Mouse (Mus musculus): ENCODE results near the gene Pirt.
A peak's percentile ranks its signal among the peaks of the same experiment; 100 is the strongest.

Gene Pirt

DNA sequence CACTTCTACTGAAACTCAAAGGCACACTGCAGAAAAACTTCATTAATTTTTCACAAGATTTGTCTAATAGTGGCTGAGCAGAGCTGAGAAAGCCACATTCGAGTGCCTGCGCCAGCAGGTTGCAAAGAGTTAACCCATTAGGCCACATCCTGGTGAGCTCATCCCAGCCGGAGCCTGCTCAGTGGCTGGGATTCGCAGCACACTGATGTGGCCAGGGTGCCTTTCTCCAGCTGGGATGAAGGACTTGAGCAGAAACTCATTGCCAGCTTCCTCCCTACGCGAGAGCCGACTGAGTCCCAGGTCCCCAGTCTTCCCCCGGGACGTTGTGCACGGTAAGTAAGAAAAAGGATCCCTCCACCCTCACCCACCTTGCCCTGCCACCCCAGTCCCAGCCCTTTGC is at the start of gene Pirt:
Pirt (plus strand) TSS at position 171 of the 400 bp plus-strand sequence.
- no peak for DNase-seq (ENCODE audit: low read depth, low spot score)

DNA sequence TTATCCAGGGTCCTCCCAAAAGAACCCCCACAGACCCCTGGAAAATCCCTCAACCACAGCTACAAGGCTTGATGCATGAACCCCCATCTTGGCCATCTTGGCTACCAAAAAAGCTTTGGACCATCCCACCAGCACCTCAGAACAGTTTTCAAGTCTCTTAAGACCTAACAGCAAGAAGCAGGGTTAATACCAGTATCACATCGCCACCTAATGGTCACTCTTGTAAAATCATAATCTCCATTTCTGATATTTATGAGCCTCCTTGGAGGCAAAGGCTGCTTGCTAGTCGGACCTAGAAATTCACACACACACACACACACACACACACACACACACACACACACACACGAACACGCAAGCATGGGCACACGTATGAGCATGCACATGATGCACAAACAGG is 40.1 kb upstream of the Pirt start:
- DNase-seq (ENCODE audit: low read depth, low spot score), result peak; percentile 57

DNA sequence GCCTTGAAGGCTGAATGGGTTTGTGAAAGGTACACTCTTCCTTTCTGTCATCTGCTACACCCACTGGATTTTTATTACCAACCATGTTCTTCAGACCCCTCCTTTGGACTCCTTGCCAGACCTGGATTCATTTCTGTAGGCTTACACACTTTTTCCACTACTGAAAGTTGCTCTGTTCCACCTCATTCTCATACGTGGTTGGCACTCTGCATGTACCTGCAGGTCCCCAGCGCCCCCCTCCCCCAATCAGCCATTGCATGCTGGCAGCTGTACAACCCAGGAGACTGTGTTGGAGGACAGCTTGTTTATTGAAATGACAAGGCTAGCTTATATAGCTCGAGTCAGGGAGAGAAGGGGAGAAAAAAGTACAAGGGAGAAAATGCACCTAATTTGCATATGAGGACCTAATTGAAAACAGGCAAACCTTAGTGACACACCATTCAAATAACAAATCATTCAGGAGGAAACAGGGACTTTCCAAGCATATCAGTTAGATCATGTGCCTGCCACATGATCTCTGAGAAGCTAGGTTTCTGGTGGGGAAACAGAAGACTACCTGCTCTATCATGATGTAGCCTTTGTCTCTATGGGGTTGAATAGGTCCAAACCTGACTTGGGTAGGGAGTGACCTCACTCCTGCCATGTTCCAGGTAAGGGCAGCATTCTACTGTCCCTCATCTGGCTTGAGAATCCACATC is 38.9 kb upstream of the Pirt start:
- DNase-seq (ENCODE audit: low read depth, low spot score), result peak; percentile 17

DNA sequence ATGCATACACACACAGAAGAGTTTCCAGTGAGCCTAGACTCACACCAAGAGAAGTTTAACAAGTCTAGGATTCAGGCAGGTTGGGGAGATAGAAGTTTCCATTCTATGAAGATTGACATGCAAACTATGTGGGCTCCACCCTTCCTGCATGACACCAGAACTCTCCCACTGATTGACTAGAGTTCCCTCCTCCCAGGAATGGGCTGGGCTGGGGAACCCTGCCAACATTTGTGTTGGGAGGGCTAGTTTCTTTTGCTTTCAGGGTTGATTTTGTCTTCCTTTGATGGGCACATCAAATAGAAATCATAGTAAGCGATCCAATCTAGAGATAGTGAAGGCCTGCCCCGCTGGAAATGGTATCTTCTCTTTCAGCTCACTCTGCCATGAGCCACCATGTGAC is 30.5 kb upstream of the Pirt start:
- no peak for DNase-seq (ENCODE audit: low read depth, low spot score)

DNA sequence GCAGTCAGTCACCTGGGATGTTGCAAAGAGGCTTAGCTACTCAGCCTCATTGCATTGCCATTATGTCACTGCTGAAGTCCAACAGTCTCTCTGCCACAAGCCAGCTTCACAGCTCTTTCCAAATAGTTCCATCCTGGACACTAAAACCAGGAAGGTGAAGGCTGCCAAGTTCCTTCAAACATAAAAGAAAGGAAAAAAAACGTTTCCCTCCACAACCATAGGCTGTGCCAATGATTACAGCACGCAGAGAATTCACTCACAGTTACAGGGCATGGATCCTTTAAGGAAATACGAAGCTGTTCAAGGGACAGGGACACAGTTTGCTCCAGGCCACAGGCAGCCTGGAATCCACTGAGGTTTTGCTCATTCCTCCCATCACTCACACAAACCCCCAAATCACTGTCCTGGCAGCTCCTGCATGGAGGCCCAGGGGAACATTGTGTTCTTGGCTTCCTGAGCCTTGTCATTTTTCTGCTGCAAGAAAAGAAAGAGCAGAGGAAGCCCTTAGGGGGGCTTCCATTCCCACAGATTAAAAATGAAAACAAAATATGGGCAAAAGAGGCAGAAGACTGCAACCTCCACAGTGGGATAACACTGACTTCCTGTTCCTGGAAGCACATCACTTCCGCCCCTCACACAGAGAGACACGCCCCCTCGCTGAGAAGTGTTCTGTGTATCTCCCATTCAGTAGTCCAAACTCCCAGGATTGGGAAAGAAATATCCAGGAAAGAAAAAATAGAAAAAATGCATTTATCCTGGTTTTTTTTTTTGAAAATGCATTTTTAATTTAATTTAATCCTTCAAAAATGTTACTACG is 29.3 kb upstream of the Pirt start:
- DNase-seq (ENCODE audit: low read depth, low spot score), result no peak

DNA sequence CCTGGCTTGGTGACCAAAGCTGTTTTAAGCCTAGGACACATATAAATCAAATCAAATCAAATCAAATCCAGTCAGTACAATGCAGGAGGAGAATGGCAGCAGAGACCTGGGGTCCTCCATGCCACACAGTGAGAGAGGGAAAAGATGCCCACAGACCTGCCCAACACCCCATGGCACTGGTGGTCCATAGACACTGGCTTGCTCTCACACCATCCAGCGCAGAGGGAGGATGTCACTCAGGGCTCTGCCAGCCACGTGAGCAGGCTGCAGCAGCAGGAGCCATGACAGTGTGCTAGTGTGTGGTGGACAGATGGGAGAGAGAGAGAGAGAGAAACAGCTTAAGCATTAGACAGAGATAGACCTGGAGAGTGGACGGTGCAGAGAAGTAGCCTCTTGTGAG is 19.2 kb upstream of the Pirt start:
- no peak for DNase-seq (ENCODE audit: low read depth, low spot score)

DNA sequence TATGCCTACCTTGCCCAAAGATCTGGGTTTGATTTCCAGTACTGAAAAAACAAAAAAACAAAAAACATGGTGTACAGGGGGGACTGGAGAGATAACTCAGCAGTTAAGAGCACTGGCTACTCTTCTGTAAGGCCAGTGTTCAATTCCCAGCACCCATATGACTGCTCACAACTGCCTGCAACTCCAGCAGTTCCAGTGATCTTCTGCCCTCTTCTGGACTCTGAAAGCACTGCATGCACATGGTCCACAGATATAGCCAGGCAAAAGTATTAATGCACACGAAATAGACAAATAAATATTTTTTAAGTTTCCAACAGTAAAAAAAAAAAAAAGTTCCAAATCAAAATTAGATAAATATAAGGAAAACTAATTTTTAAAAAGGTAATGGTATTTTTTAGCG is 13.0 kb upstream of the Pirt start:
- DNase-seq (ENCODE audit: low read depth, low spot score), result peak; percentile 6

DNA sequence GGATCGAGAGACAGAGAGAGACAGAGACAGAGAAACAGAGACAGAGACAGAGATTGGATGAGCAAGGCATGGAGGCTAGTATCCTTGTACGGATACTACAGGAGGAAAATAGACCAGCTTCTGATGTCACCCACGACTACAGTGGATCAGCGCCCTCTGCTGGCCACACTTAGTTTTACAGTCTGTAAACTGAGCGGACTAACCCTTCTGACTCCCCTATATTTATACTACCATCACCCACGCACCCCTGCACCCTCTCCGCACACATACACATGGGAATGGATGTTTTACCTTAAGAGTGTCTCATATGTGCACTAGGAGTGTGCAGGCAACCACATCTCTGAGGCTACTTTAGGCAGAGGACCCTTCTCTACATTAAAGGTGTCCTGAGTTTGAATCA is 12.4 kb upstream of the Pirt start:
- DNase-seq (ENCODE audit: low read depth, low spot score), result peak; percentile 68

DNA sequence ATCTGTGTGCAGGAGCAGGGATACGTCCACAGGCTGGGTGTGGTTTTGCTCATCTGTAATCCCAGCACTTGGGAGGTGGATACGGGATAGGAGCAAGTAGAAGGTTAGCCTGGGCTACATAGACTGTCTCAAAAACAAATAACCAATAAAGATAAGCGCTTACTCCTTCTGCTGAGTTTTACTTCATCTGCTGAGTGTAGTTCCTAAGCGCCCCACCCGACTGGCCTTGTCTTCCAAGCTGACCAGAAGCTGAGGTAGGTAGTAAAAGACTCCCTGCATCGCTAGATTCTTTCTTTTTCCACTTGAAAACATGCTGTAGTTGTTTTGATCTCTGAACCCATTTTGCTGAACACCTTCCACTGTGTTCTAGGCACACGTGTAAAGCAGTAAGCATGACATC is 9.0 kb upstream of the Pirt start:
- DNase-seq (ENCODE audit: low read depth, low spot score), result no peak

DNA sequence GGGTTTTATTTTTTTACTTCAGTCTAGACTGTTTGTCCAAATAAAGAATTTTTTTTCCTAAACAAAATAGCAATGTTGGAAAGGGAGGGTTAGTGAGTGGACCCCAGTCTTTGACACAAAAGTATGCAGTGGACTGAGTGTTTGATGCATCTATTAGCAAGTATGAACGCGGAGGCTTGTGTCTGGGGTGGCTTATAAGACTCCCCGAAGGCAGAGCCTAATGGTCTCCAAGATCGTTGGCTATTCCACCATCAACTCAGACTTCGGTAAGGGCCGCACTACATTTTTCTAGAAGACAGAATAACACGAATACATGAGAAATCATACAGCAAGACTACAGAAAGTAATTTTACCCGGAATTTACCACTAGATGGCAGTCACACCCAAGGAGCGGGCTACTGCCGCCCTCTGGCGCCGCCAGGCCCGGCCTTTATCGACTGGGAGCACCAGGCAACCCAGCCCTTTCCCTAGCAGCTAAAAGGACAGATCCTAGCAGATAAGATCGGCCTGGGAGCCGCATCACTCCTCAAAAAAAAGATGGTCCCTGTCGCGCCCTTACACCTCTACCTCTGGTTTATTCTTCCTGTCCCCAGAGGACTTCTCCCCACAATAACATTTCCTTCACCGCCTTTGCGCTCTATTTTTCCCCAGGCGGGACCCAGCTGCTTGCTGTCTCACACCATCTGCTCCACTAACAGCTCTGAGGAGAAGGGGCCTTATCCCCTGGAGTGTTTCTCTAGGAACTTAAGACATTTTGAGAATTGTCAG is 6.0 kb upstream of the Pirt start:
- DNase-seq (ENCODE audit: low read depth, low spot score), result peak; percentile 73

DNA sequence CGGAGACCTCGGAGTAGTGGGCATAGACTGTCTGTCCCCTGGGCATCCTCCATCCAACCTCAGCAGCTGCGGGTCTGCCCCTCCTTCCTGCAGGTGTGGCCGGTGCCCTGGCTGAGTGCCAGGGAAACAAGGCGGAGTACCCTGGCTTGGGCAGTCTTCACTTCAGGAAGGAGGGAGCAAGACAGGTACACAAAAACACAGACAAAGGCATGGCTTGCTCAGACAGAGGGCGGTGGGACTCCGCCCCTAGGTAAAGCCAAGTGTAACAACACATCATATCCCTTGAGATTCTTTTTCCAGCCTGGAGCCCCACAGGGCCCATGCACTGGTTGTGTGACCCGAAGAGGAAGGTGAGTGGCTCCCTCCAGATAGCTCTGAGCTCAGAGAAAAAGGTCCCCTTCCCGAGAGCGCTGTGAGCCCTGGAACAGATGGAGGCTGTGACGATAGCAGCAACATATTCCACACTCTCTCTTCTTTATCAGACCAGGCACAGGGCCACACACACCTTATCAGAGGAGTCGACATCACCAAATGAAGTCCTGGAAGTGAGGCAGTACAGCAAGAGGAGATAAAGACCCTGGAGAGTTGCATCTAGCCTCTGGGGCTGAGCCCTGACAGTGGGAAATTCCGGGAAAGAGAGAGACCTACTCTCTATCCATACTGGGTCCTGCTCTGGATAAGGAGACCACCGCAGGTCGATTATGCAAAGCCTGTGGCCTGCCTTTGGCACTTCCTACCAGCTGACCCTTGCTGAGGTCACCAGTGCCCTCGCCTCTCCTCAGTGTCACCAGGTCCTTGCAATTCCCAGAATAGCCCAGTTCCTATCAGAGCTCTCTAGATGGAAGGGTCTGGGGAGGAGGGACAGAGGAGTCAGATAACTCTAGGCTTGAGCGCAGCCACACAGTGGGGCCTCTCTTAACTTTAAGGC is 1.0 kb downstream of the Pirt start:
- DNase-seq (ENCODE audit: low read depth, low spot score), result no peak

DNA sequence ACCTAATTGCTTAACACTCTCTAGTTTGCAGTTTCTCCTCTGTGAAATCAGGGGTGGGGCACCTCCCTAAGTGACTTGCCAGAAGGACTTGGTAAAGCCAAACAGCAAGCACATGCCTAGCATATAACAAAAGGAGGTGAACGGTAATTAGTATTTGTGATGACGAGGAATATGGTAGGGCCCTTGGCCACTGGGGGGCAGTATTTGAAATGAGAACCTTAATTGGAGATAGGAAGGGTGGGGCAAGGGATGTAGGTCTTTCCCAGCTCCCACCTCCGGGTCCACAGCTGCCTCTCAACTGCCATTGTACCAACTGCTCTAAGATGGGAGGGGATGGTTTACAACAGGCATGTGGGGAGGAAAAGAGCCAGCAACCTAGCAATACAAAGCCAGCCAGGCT is 2.5 kb downstream of the Pirt start:
- peak; percentile 39 for DNase-seq (ENCODE audit: low read depth, low spot score)

DNA sequence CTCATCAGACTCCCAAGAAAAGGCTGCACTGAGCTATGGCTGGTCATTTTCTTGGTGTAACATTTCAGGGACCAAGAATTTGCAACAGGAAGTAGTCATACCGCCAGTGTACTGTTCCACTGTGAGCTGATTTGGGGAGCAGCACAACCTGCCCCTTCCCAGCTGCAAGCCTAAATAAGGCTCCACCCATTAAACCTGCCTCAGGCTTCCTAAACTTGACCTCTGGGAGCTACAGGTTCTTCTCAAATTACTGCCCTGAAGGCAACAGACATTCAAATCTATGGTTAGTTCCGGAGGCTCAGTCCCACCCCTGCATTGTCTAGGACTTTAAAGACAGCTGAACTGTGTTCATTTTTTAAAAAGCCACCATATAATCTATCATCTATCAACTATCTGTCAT is 8.2 kb downstream of the Pirt start:
- no peak for DNase-seq (ENCODE audit: low read depth, low spot score)

DNA sequence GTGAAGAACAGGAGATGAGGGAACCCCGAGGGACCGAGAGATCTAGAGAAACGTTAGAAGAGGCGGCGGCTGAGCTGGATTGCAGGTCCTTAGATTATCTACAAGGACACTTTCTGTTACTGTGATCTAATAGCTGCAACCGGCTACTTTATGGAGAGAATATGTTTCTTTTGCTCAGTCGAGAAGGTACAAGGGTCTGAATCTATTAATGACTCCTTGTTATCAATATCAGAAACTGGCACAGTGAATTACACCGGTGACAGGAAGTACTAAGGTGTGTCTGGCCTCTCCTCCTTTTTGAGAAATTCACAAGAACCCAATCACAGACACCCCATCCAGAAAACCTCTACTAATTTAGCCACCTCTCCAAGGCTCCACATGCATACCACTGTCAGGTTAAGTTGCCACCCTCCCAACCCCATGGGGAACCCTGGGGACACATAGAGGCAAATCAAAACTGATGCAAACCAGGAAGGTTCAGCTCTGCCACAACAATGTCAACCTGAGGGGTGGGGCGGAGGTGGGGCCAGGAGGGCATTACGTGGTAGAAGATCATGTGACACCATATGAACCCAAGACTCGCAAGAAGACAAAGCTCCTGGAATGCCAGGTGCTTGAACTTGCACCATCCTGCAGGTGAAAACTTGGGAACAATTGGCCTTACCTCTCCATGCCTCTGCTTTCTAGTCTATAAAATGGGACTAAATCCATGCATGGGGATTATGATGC is 12.5 kb downstream of the Pirt start:
- no peak for DNase-seq (ENCODE audit: low read depth, low spot score)

DNA sequence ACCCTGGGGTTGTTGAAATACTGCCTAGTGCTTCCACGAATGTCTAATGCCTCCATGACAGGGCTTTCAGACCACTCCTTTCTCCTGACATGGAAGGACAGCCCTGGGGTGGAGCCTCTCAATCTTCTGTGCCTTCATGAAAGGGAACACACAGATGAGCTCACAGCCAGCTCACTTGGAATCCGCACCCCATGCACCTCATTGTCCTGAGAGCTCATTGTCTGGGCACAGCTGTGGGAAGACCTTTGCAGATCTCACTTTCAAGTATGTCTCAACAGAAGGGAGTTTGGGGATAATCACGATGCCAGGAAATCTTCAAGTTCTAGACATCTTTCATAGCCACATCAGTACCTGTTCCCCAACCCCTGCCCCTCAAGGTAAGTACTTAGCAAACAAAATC is 16.5 kb downstream of the Pirt start:
- DNase-seq (ENCODE audit: low read depth, low spot score), result no peak

DNA sequence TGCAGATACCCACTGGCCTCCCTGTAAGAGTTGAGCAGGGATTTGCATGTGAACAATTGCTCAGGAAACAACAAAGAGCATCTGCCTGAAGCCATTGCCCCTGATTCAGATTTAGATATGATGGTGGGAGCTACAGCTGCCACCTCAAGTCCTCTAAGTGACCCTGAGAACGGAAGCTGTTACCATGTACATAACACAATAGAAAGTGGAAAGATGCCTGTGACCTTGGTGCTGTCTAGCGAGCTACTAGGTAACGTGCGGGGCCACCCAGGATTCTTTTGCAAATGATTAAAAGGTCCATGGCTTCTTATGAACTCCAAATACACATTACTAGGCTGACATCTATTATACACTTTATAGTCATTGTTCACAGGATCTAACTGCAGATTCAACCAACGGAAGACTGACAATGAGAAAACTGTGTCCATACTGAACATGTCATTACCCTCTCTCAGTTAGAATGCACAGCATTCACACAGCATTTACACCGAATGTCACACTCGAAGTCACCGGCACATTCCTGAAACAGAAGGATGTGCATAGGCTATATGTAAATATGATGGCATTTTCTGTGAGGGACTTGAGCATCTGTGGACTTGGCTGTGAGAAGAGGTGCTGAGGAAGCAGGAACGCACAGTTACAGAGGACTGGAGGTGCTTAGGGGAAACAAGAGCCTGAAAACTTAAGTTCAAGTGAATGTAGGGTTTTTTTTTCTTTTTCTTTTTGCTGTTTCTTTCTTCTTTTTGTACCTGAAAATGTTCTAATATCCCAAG is 21.2 kb downstream of the Pirt start:
- DNase-seq (ENCODE audit: low read depth, low spot score), result no peak

DNA sequence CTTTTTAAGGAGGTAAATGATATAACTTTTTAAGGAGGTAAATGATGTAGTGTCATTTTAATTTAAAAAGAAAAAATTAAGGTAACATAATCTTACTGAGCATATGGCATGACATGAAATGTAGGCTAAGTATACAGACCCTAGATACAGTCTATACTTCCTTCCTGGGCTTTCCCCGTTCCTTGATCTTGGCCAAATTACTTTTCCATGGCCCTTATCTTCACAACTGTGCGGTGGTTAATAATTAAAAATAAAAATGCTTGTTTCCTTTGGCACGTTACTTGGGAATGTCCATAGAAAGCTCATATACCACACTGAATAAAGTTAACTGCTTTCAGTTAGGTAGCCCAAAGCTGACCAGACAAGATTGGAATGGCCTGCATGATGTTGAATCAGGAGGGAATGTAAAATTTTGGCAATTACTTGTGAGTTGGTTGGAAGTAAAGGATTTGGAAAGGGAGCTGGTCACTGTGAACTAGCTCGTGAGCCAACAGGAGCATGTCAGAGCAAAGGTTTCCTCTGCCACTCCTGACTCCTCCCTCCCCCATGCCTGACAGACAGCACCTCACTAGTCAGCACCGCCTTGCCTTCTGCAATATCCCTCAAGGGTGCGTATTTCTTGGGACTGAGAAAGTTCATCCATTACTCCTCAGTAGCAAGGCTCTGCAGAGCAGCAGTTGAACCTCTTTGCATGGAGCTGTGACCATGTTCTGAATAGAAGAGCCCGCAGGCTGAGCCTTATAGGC is 22.8 kb downstream of the Pirt start:
- DNase-seq (ENCODE audit: low read depth, low spot score), result no peak

DNA sequence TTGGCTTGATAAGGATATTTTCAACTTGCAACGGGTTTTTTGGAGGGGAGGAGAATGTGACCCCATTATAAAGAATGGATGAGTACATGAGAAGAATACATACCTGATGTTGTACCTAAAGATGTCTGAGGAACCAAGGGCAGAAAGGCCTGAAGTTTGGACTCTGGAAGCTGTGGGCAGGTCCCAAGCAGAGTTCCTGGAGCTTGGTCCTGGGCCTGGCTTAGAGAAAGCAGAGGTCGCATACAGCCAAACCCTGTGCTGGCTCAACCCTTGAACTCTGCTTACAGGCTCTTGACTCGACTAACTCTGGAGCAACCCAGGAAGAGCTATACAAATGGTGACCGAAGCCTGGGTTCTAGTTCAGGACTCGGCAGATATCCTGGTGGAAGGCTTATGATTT is 30.2 kb downstream of the Pirt start:
- DNase-seq (ENCODE audit: low read depth, low spot score), result no peak

DNA sequence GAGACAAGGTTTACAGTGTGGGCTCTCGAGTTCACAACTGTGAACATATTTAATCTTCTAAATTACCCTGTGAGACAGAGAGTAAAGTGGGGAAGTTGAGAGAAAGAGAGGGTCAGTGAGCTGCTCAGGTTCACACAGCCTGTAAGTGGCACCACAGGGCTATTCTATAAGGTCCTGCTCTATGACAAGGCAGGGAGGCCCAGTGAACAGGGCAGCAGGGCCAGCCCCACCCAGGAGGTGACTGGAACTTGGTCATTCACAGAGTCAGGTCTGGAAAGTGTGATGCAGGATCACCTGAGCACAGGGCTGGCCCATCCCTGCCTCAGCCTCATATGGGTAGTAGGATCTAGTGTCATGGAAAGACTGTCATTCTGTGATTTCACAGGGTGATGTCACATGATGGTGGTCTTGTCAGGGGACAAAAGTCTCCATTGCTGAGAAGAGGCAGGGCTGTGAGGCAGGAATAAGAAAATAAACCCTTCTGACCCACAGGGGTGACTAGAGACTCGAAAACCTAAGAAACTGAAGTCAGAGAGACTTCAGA is 33.5 kb downstream of the Pirt start:
- DNase-seq (ENCODE audit: low read depth, low spot score), result no peak

Data from A20 (cell line).